Mouse (Mus musculus) embryonic facial prominence, embryonic 13.5 days (tissue): Measurements from ENCODE around the gene Smg5. TPM values are rescaled to one million over a fixed set of nuclear protein-coding genes. Genes with fewer than 3 reads are reported as not detected.
"Not testable (repeated sequence)": the region's sequence is repeated elsewhere in the genome, so short reads cannot be mapped to it uniquely, and the experiment has no call there.

ENCODE experiments used
- ATAC-seq: fragments of 200-750 bp; cut with Nextera tagmentation; 2 replicates; pipeline ENCODE4 v1.8.0; 2017; ENCODE audit warnings: low read depth; ENCODE audit not compliant: insufficient number of reproducible peaks, insufficient read depth, low FRiP score, low TSS enrichment
- H3K27ac ChIP-seq: fragments of 300-500 bp; sonication (generic); 2 replicates; pipeline ENCODE4 v1.5.1; 2015; ENCODE audit warnings: moderate library complexity, mild to moderate bottlenecking, inconsistent platforms
- H3K27me3 ChIP-seq: fragments of 300-500 bp; sonication (generic); 2 replicates; pipeline ENCODE4 v1.6.1; 2015; ENCODE audit warnings: mild to moderate bottlenecking, inconsistent platforms
- H3K36me3 ChIP-seq: fragments of 300-500 bp; sonication (generic); 2 replicates; pipeline ENCODE4 v1.6.1; 2015; ENCODE audit warnings: mild to moderate bottlenecking, inconsistent platforms
- H3K4me1 ChIP-seq: fragments of 300-500 bp; sonication (generic); 2 replicates; pipeline ENCODE4 v1.6.1; 2015; ENCODE audit warnings: inconsistent platforms
- H3K4me2 ChIP-seq: fragments of 300-500 bp; sonication (generic); 2 replicates; pipeline ENCODE4 v1.6.1; 2015; ENCODE audit warnings: moderate library complexity, mild to moderate bottlenecking, inconsistent platforms
- H3K4me3 ChIP-seq: fragments of 300-500 bp; sonication (generic); 2 replicates; pipeline ENCODE4 v1.5.1; 2015; ENCODE audit warnings: mild to moderate bottlenecking, inconsistent platforms
- H3K9ac ChIP-seq: fragments of 300-500 bp; sonication (generic); 2 replicates; pipeline ENCODE4 v1.6.1; 2015; ENCODE audit warnings: mild to moderate bottlenecking, inconsistent platforms
- H3K9me3 ChIP-seq: fragments of 300-500 bp; sonication (generic); 2 replicates; pipeline ENCODE4 v1.6.1; 2016; ENCODE audit warnings: inconsistent platforms
- WGBS: fragments of 180-500 bp; shearing (Covaris S2); methylation state at CpG from one replicate; pipeline ENCODE4 v1.1.7; 2015; ENCODE audit warnings: mixed read lengths; 5-methylcytosine and 5-hydroxymethylcytosine counted together
- polyA plus RNA-seq: library from polyadenylated mRNA; unstranded; fragments of >200 nt; fragmentation: Nextera tagmentation; extraction: Ambion mirVana; gene quantifications from 2 replicates; pipeline ENCODE4 v1.2.1, GENCODE M21; 2015

The Smg5 gene
- polyA plus RNA-seq, result 55.0 and 58.3 TPM in 2 replicates

- Histone ChIP-seq H3K4me1 (peaks cover 26% of the 10 kb centered on the region), H3K36me3 (peaks cover 5% of the 10 kb centered on the region; the same call in 1 of the 2 replicates), H3K9ac (peak within 1 kb of the TSS; percentile 92), H3K9me3 (no peaks in the 10 kb centered on the region), H3K4me2 (peak within 1 kb of the TSS; percentile 78), H3K27ac (peak within 1 kb of the TSS; percentile 96), H3K4me3 (peak within 1 kb of the TSS; percentile 76), H3K27me3 (no peaks in the 10 kb centered on the region)
- peak; percentile 90 for ATAC-seq
- WGBS, result 2% methylated on average over 62 of the region's 66 CpGs
Measured at GRCm38 (mm10) chr3:88336058-88337013, at the start of gene Smg5, which contains the start of gene Tmem79. TSS of gene Smg5 (plus strand) at chr3:88336260. TSS of gene Tmem79 (minus strand) at chr3:88336148.

GRCm38 (mm10) chr3:88287110-88287509 is 49.0 kb upstream of the Smg5 start, which contains the start of gene Gm38392:
TSS of gene Gm38392 (minus strand) at chr3:88287210.
- no peak within 1 kb of the TSS for H3K4me2 ChIP-seq
- H3K4me3 ChIP-seq, result no peak within 1 kb of the TSS
- H3K9ac ChIP-seq, result no peak within 1 kb of the TSS
- ATAC-seq, result no peak
- no peaks in the 10 kb centered on the region for H3K27me3 ChIP-seq
- no peak within 1 kb of the TSS for H3K27ac ChIP-seq
- H3K9me3 ChIP-seq, result no peaks in the 10 kb centered on the region
- H3K4me1 ChIP-seq, result no peaks in the 10 kb centered on the region
- peaks cover 10% of the 10 kb centered on the region; the same call in 1 of the 2 replicates for H3K36me3 ChIP-seq
- 97% methylated on average over 4 of the region's 4 CpGs for WGBS

GRCm38 (mm10) chr3:88288133-88288713 is 47.8 kb upstream of the Smg5 start:
- H3K4me3 ChIP-seq, H3K9me3 ChIP-seq, H3K27ac ChIP-seq, H3K9ac ChIP-seq, H3K4me2 ChIP-seq, H3K27me3 ChIP-seq, ATAC-seq, H3K4me1 ChIP-seq: not testable (repeated sequence)
- 85% methylated on average over 10 of the region's 10 CpGs for WGBS
- peaks cover 10% of the 10 kb centered on the region; the same call in 1 of the 2 replicates for H3K36me3 ChIP-seq

GRCm38 (mm10) chr3:88291970-88292369 is 44.1 kb upstream of the Smg5 start:
- no peak overlapping the region for H3K27ac ChIP-seq
- 51% methylated on average over 4 of the region's 4 CpGs for WGBS
- no peaks in the 10 kb centered on the region for H3K9me3 ChIP-seq
- no peaks in the 10 kb centered on the region for H3K27me3 ChIP-seq
- H3K4me3 ChIP-seq, result no peak overlapping the region
- no peak for ATAC-seq
- peaks cover 6% of the 10 kb centered on the region; the same call in 1 of the 2 replicates for H3K4me1 ChIP-seq
- no peak overlapping the region for H3K9ac ChIP-seq
- H3K4me2 ChIP-seq, result no peak overlapping the region
- 0 out of 2 replicates have a peak, but pooled peaks cover under 1% of the 10 kb centered on the region for H3K36me3 ChIP-seq

GRCm38 (mm10) chr3:88295272-88295671 is 40.8 kb upstream of the Smg5 start:
- Histone ChIP-seq H3K27ac (peak overlapping the region; percentile 95; the same call in 1 of the 2 replicates), H3K4me2 (peak overlapping the region; percentile 89), H3K9ac (peak overlapping the region; percentile 28; the same call in 1 of the 2 replicates), H3K36me3 (peaks cover 13% of the 10 kb centered on the region), H3K4me3 (peak overlapping the region; percentile 75; the same call in 1 of the 2 replicates), H3K4me1 (peaks cover 15% of the 10 kb centered on the region)
- not testable (repeated sequence) for H3K27me3 ChIP-seq, ATAC-seq, H3K9me3 ChIP-seq
- 70% methylated on average over 1 of the region's 1 CpGs for WGBS

GRCm38 (mm10) chr3:88296110-88296560 is 39.9 kb upstream of the Smg5 start:
- under 1% methylated on average over 12 of the region's 12 CpGs for WGBS
- no peak for ATAC-seq
- H3K27me3 ChIP-seq, result no peaks in the 10 kb centered on the region
- peaks cover 22% of the 10 kb centered on the region for H3K36me3 ChIP-seq
- H3K9me3 ChIP-seq, result no peaks in the 10 kb centered on the region
- H3K4me2 ChIP-seq, result peak overlapping the region; percentile 89
- H3K27ac ChIP-seq, result peak overlapping the region; percentile 95
- H3K4me1 ChIP-seq, result peaks cover 15% of the 10 kb centered on the region
- peak overlapping the region; percentile 75 for H3K4me3 ChIP-seq
- peak overlapping the region; percentile 92 for H3K9ac ChIP-seq

- H3K9me3 ChIP-seq, result no peaks in the 10 kb centered on the region
- under 1% methylated on average over 44 of the region's 44 CpGs for WGBS
Measured at GRCm38 (mm10) chr3:88296561-88297318, 39.3 kb upstream of the Smg5 start, which contains the start of the genes Tsacc and Cct3. TSS of gene Tsacc (minus strand) at chr3:88296999. TSS of gene Cct3 (plus strand) at chr3:88297116.

GRCm38 (mm10) chr3:88297321-88297851 is 38.7 kb upstream of the Smg5 start:
- under 1% methylated on average over 30 of the region's 30 CpGs for WGBS
- no peaks in the 10 kb centered on the region for H3K27me3 ChIP-seq
- H3K9ac ChIP-seq, result peak overlapping the region; percentile 92

More at GRCm38 (mm10) chr3:88296561-88297318, 39.3 kb upstream of the Smg5 start, which contains the start of the genes Tsacc and Cct3:
- peak within 1 kb of the TSS; percentile 75 for H3K4me3 ChIP-seq
- peak within 1 kb of the TSS; percentile 89 for H3K4me2 ChIP-seq
- H3K36me3 ChIP-seq, result peaks cover 28% of the 10 kb centered on the region
- H3K4me1 ChIP-seq, result peaks cover 15% of the 10 kb centered on the region
- ATAC-seq, result peak; percentile 99
- no peaks in the 10 kb centered on the region for H3K27me3 ChIP-seq
- peak within 1 kb of the TSS; percentile 95 for H3K27ac ChIP-seq
- H3K9ac ChIP-seq, result peak within 1 kb of the TSS; percentile 92

GRCm38 (mm10) chr3:88299172-88299571 is 36.9 kb upstream of the Smg5 start:
- Histone ChIP-seq H3K27me3 (no peaks in the 10 kb centered on the region), H3K4me1 (peaks cover 15% of the 10 kb centered on the region), H3K27ac (no peak overlapping the region), H3K4me3 (no peak overlapping the region), H3K9ac (no peak overlapping the region), H3K36me3 (peaks cover 49% of the 10 kb centered on the region), H3K4me2 (0 out of 2 replicates have a peak overlapping the region, but pooled peaks have one; percentile 89), H3K9me3 (no peaks in the 10 kb centered on the region)
- no peak for ATAC-seq
- WGBS, result 95% methylated on average over 1 of the region's 1 CpGs

More at GRCm38 (mm10) chr3:88297321-88297851, 38.7 kb upstream of the Smg5 start:
- peak overlapping the region; percentile 95 for H3K27ac ChIP-seq
- H3K4me2 ChIP-seq, result peak overlapping the region; percentile 89
- no peaks in the 10 kb centered on the region for H3K9me3 ChIP-seq
- H3K36me3 ChIP-seq, result peaks cover 33% of the 10 kb centered on the region
- H3K4me3 ChIP-seq, result peak overlapping the region; percentile 75
- ATAC-seq, result no peak
- H3K4me1 ChIP-seq, result peaks cover 15% of the 10 kb centered on the region

- Histone ChIP-seq H3K27me3 (no peaks in the 10 kb centered on the region), H3K4me3 (peak within 1 kb of the TSS; percentile 62), H3K9me3 (no peaks in the 10 kb centered on the region), H3K9ac (peak within 1 kb of the TSS; percentile 79), H3K4me2 (peak within 1 kb of the TSS; percentile 79), H3K27ac (0 out of 2 replicates have a peak within 1 kb of the TSS, but pooled peaks have one; percentile 13), H3K4me1 (peaks cover 15% of the 10 kb centered on the region), H3K36me3 (peaks cover 70% of the 10 kb centered on the region)
- under 1% methylated on average over 10 of the region's 10 CpGs for WGBS
- ATAC-seq, result no peak
Measured at GRCm38 (mm10) chr3:88324951-88325405, 11.1 kb upstream of the Smg5 start, which contains the start of gene Glmp. TSS of gene Glmp (plus strand) at chr3:88325023.
